23 mouse cellular contexts compared by ENCODE assay signal in genomic region chr5:131634731-131635130, GRCm38 (mm10).
"Had no signal": no experiment of that assay in that cellular context is flagged by ENCODE, and none has a peak within 500 bp of the region (broad histone marks: within the 10 kb centered on the region; RNA-seq: fewer than 3 reads in every experiment).

No protein-coding gene starts in this region.

- H3K27me3 ChIP-seq: heart, embryonic 13.5 days; heart, embryonic 15.5 days; hindbrain, embryonic 13.5 days; limb, embryonic 15.5 days; liver, embryonic 12.5 days had no signal

- ATAC-seq: forebrain, postnatal 0 days; hindbrain, postnatal 0 days; intestine, embryonic 16.5 days; liver, embryonic 12.5 days had no signal

- H3K4me2 ChIP-seq: heart, embryonic 11.5 days; heart, embryonic 13.5 days; heart, embryonic 15.5 days; hindbrain, embryonic 13.5 days; hindbrain, embryonic 15.5 days; limb, embryonic 13.5 days; limb, embryonic 15.5 days; liver, embryonic 12.5 days had no signal

- H3K27ac ChIP-seq: heart, adult 2 months; heart, embryonic 13.5 days; heart, embryonic 15.5 days; hindbrain, embryonic 13.5 days; hindbrain, embryonic 15.5 days; hindbrain, postnatal 0 days; kidney, postnatal 0 days; limb, embryonic 13.5 days; limb, embryonic 15.5 days; liver, embryonic 12.5 days; liver, embryonic 14.5 days had no signal

- DNase-seq: forebrain, postnatal 0 days; gastrocnemius, postnatal 14 days; gastrocnemius, postnatal 36 days; heart, adult 11 months; heart, adult 2 months; heart, postnatal 14 days; heart, postnatal 36 days; layer of hippocampus, adult 9-11 months; layer of hippocampus, postnatal 36 days; left cerebral cortex, postnatal 4 days; lung, adult 18-20 months had no signal

- H3K9me3 ChIP-seq: heart, embryonic 13.5 days; heart, embryonic 15.5 days; hindbrain, embryonic 13.5 days; hindbrain, embryonic 15.5 days; limb, embryonic 13.5 days; limb, embryonic 15.5 days; liver, embryonic 12.5 days had no signal

- H3K4me3 ChIP-seq: heart, adult 2 months; heart, embryonic 13.5 days; heart, embryonic 15.5 days; hindbrain, embryonic 13.5 days; hindbrain, embryonic 15.5 days; limb, embryonic 13.5 days; limb, embryonic 15.5 days; liver, embryonic 12.5 days had no signal

- H3K9ac ChIP-seq: forebrain, postnatal 0 days; heart, embryonic 13.5 days; heart, embryonic 15.5 days; hindbrain, embryonic 13.5 days; hindbrain, embryonic 15.5 days; limb, embryonic 13.5 days; limb, embryonic 15.5 days; liver, embryonic 12.5 days; liver, embryonic 14.5 days had no signal

- H3K36me3 ChIP-seq: heart, embryonic 13.5 days; heart, embryonic 15.5 days; hindbrain, embryonic 13.5 days; hindbrain, embryonic 15.5 days; limb, embryonic 13.5 days; limb, embryonic 15.5 days; liver, embryonic 12.5 days had no signal
